Mouse (Mus musculus) midbrain, embryonic 14.5 days (tissue): ENCODE results near the gene Hipk1. TPM values are rescaled to one million over a fixed set of nuclear protein-coding genes. Genes with fewer than 3 reads are reported as not detected.

Experiments used
- ATAC-seq: fragments of 200-750 bp; cut with Nextera tagmentation; 2 replicates; pipeline ENCODE4 v1.8.0; 2017; ENCODE audit warnings: moderate number of reproducible peaks, moderate library complexity; ENCODE audit not compliant: low FRiP score, low TSS enrichment
- DNase-seq: peaks from one replicate; pipeline ENCODE4 v3.0.0-alpha.2; 2015
- H3K27ac ChIP-seq: fragments of 300-500 bp; sonication (generic); replicated peaks from 2 replicates; pipeline ENCODE4 v1.5.1; 2014; ENCODE audit warnings: mild to moderate bottlenecking, low read depth, low read length, moderate library complexity
- H3K27me3 ChIP-seq: fragments of 300-500 bp; sonication (generic); 2 replicates; pipeline ENCODE4 v1.6.1; 2014; ENCODE audit warnings: low read length, control low read depth, mixed read lengths; ENCODE audit not compliant: control insufficient read depth, insufficient read depth
- H3K36me3 ChIP-seq: fragments of 300-500 bp; sonication (generic); 2 replicates; pipeline ENCODE4 v1.6.1; 2014; ENCODE audit warnings: low read length, control low read depth; ENCODE audit not compliant: control insufficient read depth, insufficient read depth
- H3K4me1 ChIP-seq: fragments of 300-500 bp; sonication (generic); 2 replicates; pipeline ENCODE4 v1.6.1; 2014; ENCODE audit warnings: mild to moderate bottlenecking, antibody characterized with exemption, low read length, control low read depth; ENCODE audit not compliant: control insufficient read depth, insufficient read depth
- H3K4me2 ChIP-seq: fragments of 300-500 bp; sonication (generic); 2 replicates; pipeline ENCODE4 v1.6.1; 2014; ENCODE audit warnings: mild to moderate bottlenecking, low read length, moderate library complexity
- H3K4me3 ChIP-seq: fragments of 300-500 bp; sonication (generic); replicated peaks from 2 replicates; pipeline ENCODE4 v1.5.1; 2014; ENCODE audit warnings: low read depth, low read length
- H3K9ac ChIP-seq: fragments of 300-500 bp; sonication (generic); replicated peaks from 2 replicates; pipeline ENCODE4 v1.6.1; 2014; ENCODE audit warnings: mild to moderate bottlenecking, low read length, moderate library complexity
- H3K9me3 ChIP-seq: fragments of 300-500 bp; sonication (generic); 2 replicates; pipeline ENCODE4 v1.6.1; 2016; ENCODE audit warnings: low read length, control low read depth, mixed read lengths; ENCODE audit not compliant: control insufficient read depth
- WGBS: fragments of 180-500 bp; shearing (Covaris S2); extraction: QIAGEN DNeasy Blood & Tissue Kit; methylation state at CpG from one replicate; pipeline ENCODE4 v1.1.7; 2014; 5-methylcytosine and 5-hydroxymethylcytosine counted together
- polyA plus RNA-seq: library from polyadenylated mRNA; unstranded; fragments of >200 nt; fragmentation: Nextera tagmentation; extraction: Ambion mirVana; gene quantifications from 2 replicates; pipeline ENCODE4 v1.2.1, GENCODE M21; 2014

The Hipk1 gene
- polyA plus RNA-seq, 1 experiment from 2014 or later = 22.1 TPM

- DNase-seq (peak; percentile 44), ATAC-seq (no peak)
- Histone ChIP-seq H3K4me2 (peak overlapping the region; percentile 49; the same call in 1 of the 2 replicates), H3K4me1 (peaks cover 35% of the 10 kb centered on the region), H3K27ac (peak overlapping the region; percentile 60; the same call in 1 of the 2 replicates), H3K9ac (no peak overlapping the region; the same call in 1 of the 2 replicates), H3K27me3 (no peaks in the 10 kb centered on the region), H3K9me3 (no peaks in the 10 kb centered on the region), H3K4me3 (no peak overlapping the region), H3K36me3 (no peaks in the 10 kb centered on the region)
- 8% methylated on average over 11 of the region's 11 CpGs for WGBS
Observed at GRCm38 (mm10) chr3:103734696-103735519, 56.5 kb downstream of the Hipk1 start.

- ATAC-seq (peak; percentile 76), DNase-seq (peak; percentile 78)
- 4% methylated on average over 19 of the region's 19 CpGs for WGBS
- Histone ChIP-seq H3K4me3 (0 out of 2 replicates have a peak overlapping the region, but pooled peaks have one; percentile 7), H3K27ac (peak overlapping the region; percentile 60), H3K4me1 (peaks cover 35% of the 10 kb centered on the region), H3K9ac (peak overlapping the region; percentile 52), H3K27me3 (no peaks in the 10 kb centered on the region), H3K4me2 (peak overlapping the region; percentile 49), H3K9me3 (no peaks in the 10 kb centered on the region), H3K36me3 (no peaks in the 10 kb centered on the region)
Observed at GRCm38 (mm10) chr3:103733799-103734695, 57.3 kb downstream of the Hipk1 start.

DNA sequence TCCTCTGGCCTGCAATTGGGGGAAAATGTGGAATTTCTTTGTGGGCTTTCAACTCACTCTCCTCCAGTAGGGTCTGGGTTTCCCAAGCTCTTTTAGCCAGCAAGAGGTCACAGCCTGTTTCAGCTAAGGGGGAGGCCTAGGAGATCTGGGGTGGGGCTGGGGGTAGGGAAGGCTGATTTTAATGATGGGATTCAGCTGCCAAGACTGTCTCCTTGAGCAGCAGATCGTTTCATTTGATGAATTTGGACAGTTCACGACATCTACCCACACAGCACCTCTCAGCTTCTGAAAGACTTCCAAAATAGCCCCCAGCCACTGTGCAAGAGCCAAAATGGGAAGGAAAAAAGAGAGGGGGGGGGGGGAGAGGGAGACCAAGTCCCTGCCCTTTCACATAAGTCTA lies 58.2 kb downstream of the Hipk1 start:
- Histone ChIP-seq H3K4me2 (no peak overlapping the region), H3K9ac (no peak overlapping the region), H3K9me3 (no peaks in the 10 kb centered on the region), H3K27ac (no peak overlapping the region), H3K4me1 (peaks cover 34% of the 10 kb centered on the region), H3K4me3 (no peak overlapping the region), H3K36me3 (no peaks in the 10 kb centered on the region), H3K27me3 (no peaks in the 10 kb centered on the region)
- no peak for DNase-seq
- 20% methylated on average over 2 of the region's 2 CpGs for WGBS
- no peak for ATAC-seq

- Histone ChIP-seq H3K36me3 (no peaks in the 10 kb centered on the region), H3K4me1 (peaks cover 24% of the 10 kb centered on the region), H3K27me3 (no peaks in the 10 kb centered on the region), H3K4me3 (no peak overlapping the region), H3K4me2 (no peak overlapping the region), H3K9ac (no peak overlapping the region), H3K27ac (no peak overlapping the region), H3K9me3 (no peaks in the 10 kb centered on the region)
- ATAC-seq (no peak), DNase-seq (no peak)
- WGBS = 86% methylated on average over 3 of the region's 3 CpGs
Observed at GRCm38 (mm10) chr3:103732116-103732515, 59.2 kb downstream of the Hipk1 start.

GRCm38 (mm10) chr3:103729850-103730249 lies 61.5 kb downstream of the Hipk1 start:
- no peaks in the 10 kb centered on the region for H3K27me3 ChIP-seq
- WGBS = 91% methylated on average over 9 of the region's 9 CpGs
- no peak for ATAC-seq
- peaks cover 18% of the 10 kb centered on the region for H3K4me1 ChIP-seq
- H3K4me2 ChIP-seq = no peak overlapping the region
- H3K4me3 ChIP-seq = no peak overlapping the region
- no peaks in the 10 kb centered on the region for H3K36me3 ChIP-seq
- no peak overlapping the region for H3K9ac ChIP-seq
- no peaks in the 10 kb centered on the region for H3K9me3 ChIP-seq
- H3K27ac ChIP-seq = no peak overlapping the region
- no peak for DNase-seq

DNA sequence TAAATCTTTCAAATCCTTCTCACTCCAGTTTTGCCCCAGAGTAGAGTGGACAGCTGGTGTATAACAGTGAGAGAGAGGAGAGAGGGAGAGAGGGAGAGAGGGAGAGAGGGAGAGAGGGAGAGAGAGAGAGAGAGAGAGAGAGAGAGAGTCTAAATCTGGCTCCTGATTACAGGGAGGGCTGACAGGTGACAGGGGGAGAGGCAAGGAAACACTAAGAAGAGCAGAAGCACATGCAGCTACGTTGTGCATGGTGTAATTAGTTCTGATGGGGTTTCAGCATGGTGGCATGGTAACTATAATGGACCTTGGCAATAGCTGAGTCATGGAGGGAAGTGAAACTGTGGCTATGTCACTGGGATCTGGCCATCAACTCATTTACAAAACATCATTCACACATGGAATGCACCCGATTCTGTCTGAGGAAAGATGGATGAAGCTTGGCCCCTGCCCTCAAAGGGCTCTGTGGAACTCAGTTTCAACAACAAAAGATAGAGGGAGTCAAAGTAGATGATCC lies 63.5 kb downstream of the Hipk1 start:
- H3K27me3 ChIP-seq = no peaks in the 10 kb centered on the region
- no peak overlapping the region for H3K27ac ChIP-seq
- H3K36me3 ChIP-seq = no peaks in the 10 kb centered on the region
- no peaks in the 10 kb centered on the region for H3K4me1 ChIP-seq
- no peak overlapping the region for H3K4me3 ChIP-seq
- DNase-seq = no peak
- WGBS = 67% methylated on average over 2 of the region's 2 CpGs
- no peak for ATAC-seq
- H3K9ac ChIP-seq = no peak overlapping the region
- no peaks in the 10 kb centered on the region for H3K9me3 ChIP-seq
- H3K4me2 ChIP-seq = no peak overlapping the region

DNA sequence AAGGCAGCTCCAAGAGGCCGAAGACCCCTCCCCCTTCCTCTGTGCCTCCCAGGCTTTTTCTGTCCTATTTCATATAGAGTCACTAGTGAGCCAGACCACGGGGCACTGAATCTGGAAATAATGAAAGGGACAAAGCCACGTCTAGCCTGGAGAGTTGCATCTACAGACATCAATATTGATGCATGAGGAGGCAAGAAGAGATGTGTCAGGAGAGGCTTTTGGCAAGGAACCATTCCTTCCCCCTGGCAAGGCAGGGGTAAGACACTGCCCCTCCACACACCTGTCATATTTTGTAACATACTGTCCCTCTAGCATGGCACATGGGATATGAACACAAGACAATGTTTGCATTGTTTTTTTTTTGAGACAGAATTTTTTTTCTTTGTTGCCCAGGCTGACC lies 64.7 kb downstream of the Hipk1 start:
- Histone ChIP-seq H3K27ac (no peak overlapping the region), H3K4me1 (no peaks in the 10 kb centered on the region), H3K4me3 (no peak overlapping the region), H3K9ac (no peak overlapping the region), H3K27me3 (no peaks in the 10 kb centered on the region), H3K9me3 (no peaks in the 10 kb centered on the region), H3K4me2 (no peak overlapping the region), H3K36me3 (no peaks in the 10 kb centered on the region)
- ATAC-seq (no peak), DNase-seq (peak; percentile 11)
- WGBS = 56% methylated on average over 3 of the region's 3 CpGs

GRCm38 (mm10) chr3:103724137-103724536 lies 67.2 kb downstream of the Hipk1 start:
- DNase-seq = peak; percentile 14
- no peak overlapping the region for H3K4me2 ChIP-seq
- ATAC-seq = no peak
- H3K36me3 ChIP-seq = no peaks in the 10 kb centered on the region
- 65% methylated on average over 3 of the region's 3 CpGs for WGBS
- H3K27ac ChIP-seq = no peak overlapping the region
- no peaks in the 10 kb centered on the region for H3K27me3 ChIP-seq
- H3K4me3 ChIP-seq = no peak overlapping the region
- H3K9me3 ChIP-seq = no peaks in the 10 kb centered on the region
- no peaks in the 10 kb centered on the region for H3K4me1 ChIP-seq
- no peak overlapping the region for H3K9ac ChIP-seq
